ENCODE assay signal across 21 mouse cellular contexts in genomic region chr2:165907199-165907598, GRCm38 (mm10). TPM values are rescaled to one million over a fixed set of nuclear protein-coding genes. Genes with fewer than 3 reads are reported as not detected.
A peak's percentile ranks its signal among the peaks of the same experiment; 100 is the strongest.
DNase-seq lines count a peak whose midpoint lies in the region; ATAC-seq and TF ChIP-seq lines count a peak whose summit lies in the region.
"Had no signal": no experiment of that assay in that cellular context is flagged by ENCODE, and none has a peak within 500 bp of the region (broad histone marks: within the 10 kb centered on the region; RNA-seq: fewer than 3 reads in every experiment).

No protein-coding gene starts in this region.

- H3K36me3 ChIP-seq in forebrain, embryonic 10.5 days (replicated peaks), result no peaks in the 10 kb centered on the region
- no peaks in the 10 kb centered on the region for H3K36me3 ChIP-seq in forebrain, embryonic 14.5 days (ENCODE audit: control insufficient read depth, insufficient read depth, low read length)
- no peaks in the 10 kb centered on the region for H3K36me3 ChIP-seq in kidney, adult 2 months (ENCODE audit: control insufficient read depth, insufficient read depth, low read length)
- H3K36me3 ChIP-seq in lung, embryonic 14.5 days (ENCODE audit: insufficient read depth), result no peaks in the 10 kb centered on the region
- H3K36me3 ChIP-seq in limb, embryonic 10.5 days, result no peaks in the 10 kb centered on the region
- H3K36me3 ChIP-seq: embryonic facial prominence, embryonic 15.5 days; heart, embryonic 15.5 days; limb, embryonic 12.5 days; liver, embryonic 12.5 days; neural tube, embryonic 15.5 days had no signal

- no peaks in the 10 kb centered on the region for H3K27me3 ChIP-seq in forebrain, embryonic 10.5 days (ENCODE audit: poor library complexity, severe bottlenecking)
- H3K27me3 ChIP-seq in forebrain, embryonic 14.5 days (replicated peaks; ENCODE audit: control insufficient read depth, insufficient read depth, low read length), result no peaks in the 10 kb centered on the region
- no peaks in the 10 kb centered on the region for H3K27me3 ChIP-seq in kidney, adult 2 months (replicated peaks; ENCODE audit: control insufficient read depth, insufficient read depth, low read length)
- no peaks in the 10 kb centered on the region for H3K27me3 ChIP-seq in lung, embryonic 14.5 days (ENCODE audit: insufficient read depth, low read length)
- no peaks in the 10 kb centered on the region for H3K27me3 ChIP-seq in limb, embryonic 10.5 days (ENCODE audit: low read depth, poor library complexity, severe bottlenecking)
- H3K27me3 ChIP-seq: embryonic facial prominence, embryonic 15.5 days; heart, embryonic 15.5 days; limb, embryonic 12.5 days; neural tube, embryonic 15.5 days had no signal

- no peak overlapping the region for H3K4me3 ChIP-seq in forebrain, embryonic 10.5 days
- H3K4me3 ChIP-seq in forebrain, embryonic 14.5 days (ENCODE audit: low read depth, low read length), result no peak overlapping the region
- no peak overlapping the region for H3K4me3 ChIP-seq in kidney, adult 2 months (ENCODE audit: insufficient read depth, low read depth, low read length)
- no peak overlapping the region for H3K4me3 ChIP-seq in lung, embryonic 14.5 days (ENCODE audit: low read depth, low read length)
- no peak overlapping the region for H3K4me3 ChIP-seq in limb, embryonic 10.5 days
- H3K4me3 ChIP-seq: embryonic facial prominence, embryonic 15.5 days; heart, adult 2 months; heart, embryonic 15.5 days; limb, embryonic 12.5 days; liver, embryonic 12.5 days; neural tube, embryonic 15.5 days had no signal

- peaks cover 31% of the 10 kb centered on the region for H3K4me1 ChIP-seq in forebrain, embryonic 10.5 days
- 0 out of 2 replicates have a peak, but pooled peaks cover 2% of the 10 kb centered on the region for H3K4me1 ChIP-seq in forebrain, embryonic 14.5 days (ENCODE audit: control insufficient read depth, insufficient read depth, low read length)
- 0 out of 2 replicates have a peak, but pooled peaks cover 3% of the 10 kb centered on the region for H3K4me1 ChIP-seq in kidney, adult 2 months (ENCODE audit: control insufficient read depth, insufficient read depth, low read length)
- H3K4me1 ChIP-seq in lung, embryonic 14.5 days (ENCODE audit: insufficient read depth), result peaks cover 12% of the 10 kb centered on the region
- peaks cover 23% of the 10 kb centered on the region for H3K4me1 ChIP-seq in limb, embryonic 10.5 days

- no peak for TF ChIP-seq CTCF in kidney, adult 2 months (conservative IDR thresholded peaks at IDR 0.05; ENCODE audit: insufficient read depth, insufficient read length, low read depth, low read length)
- no peak for TF ChIP-seq CTCF in lung, embryonic 14.5 days (IDR thresholded peaks at IDR 0.05; ENCODE audit: low read depth)

- H3K4me2 ChIP-seq in forebrain, embryonic 14.5 days (ENCODE audit: low read length), result no peak overlapping the region
- H3K4me2 ChIP-seq in lung, embryonic 14.5 days, result no peak overlapping the region
- H3K4me2 ChIP-seq: heart, embryonic 15.5 days; limb, embryonic 12.5 days; liver, embryonic 12.5 days; neural tube, embryonic 15.5 days had no signal

- H3K27ac ChIP-seq in forebrain, embryonic 10.5 days, result peak overlapping the region; percentile 73; the same call in 1 of the 2 replicates
- H3K27ac ChIP-seq in forebrain, embryonic 14.5 days (ENCODE audit: low read depth, low read length), result no peak overlapping the region
- no peak overlapping the region for H3K27ac ChIP-seq in kidney, adult 2 months (ENCODE audit: insufficient read depth, low read depth, low read length)
- peak overlapping the region; percentile 77; the same call in 1 of the 2 replicates for H3K27ac ChIP-seq in lung, embryonic 14.5 days (ENCODE audit: low read depth)
- peak overlapping the region; percentile 17; the same call in 1 of the 2 replicates for H3K27ac ChIP-seq in limb, embryonic 10.5 days
- H3K27ac ChIP-seq: heart, adult 2 months; limb, embryonic 12.5 days; liver, embryonic 12.5 days; macrophage; neural tube, embryonic 15.5 days had no signal

- no peak for TF ChIP-seq POLR2A in kidney, adult 2 months (IDR thresholded peaks at IDR 0.05; ENCODE audit: low read depth, low read length)

- ATAC-seq in forebrain, embryonic 14.5 days, result no peak
- ATAC-seq in lung, embryonic 14.5 days (ENCODE audit: insufficient read depth), result no peak
- ATAC-seq: liver, embryonic 12.5 days had no signal

- H3K9me3 ChIP-seq in forebrain, embryonic 10.5 days, result no peaks in the 10 kb centered on the region
- no peaks in the 10 kb centered on the region for H3K9me3 ChIP-seq in forebrain, embryonic 14.5 days (replicated peaks; ENCODE audit: control insufficient read depth, low read length)
- no peaks in the 10 kb centered on the region for H3K9me3 ChIP-seq in lung, embryonic 14.5 days (ENCODE audit: low read depth, low read length)
- no peaks in the 10 kb centered on the region for H3K9me3 ChIP-seq in limb, embryonic 10.5 days (replicated peaks)
- H3K9me3 ChIP-seq: embryonic facial prominence, embryonic 15.5 days; heart, embryonic 15.5 days; limb, embryonic 12.5 days; liver, embryonic 12.5 days; neural tube, embryonic 15.5 days had no signal

- H3K9ac ChIP-seq in forebrain, embryonic 14.5 days (ENCODE audit: low read length), result no peak overlapping the region
- H3K9ac ChIP-seq in lung, embryonic 14.5 days, result no peak overlapping the region
- H3K9ac ChIP-seq: embryonic facial prominence, embryonic 15.5 days; heart, embryonic 15.5 days; limb, embryonic 12.5 days; liver, embryonic 12.5 days; neural tube, embryonic 15.5 days had no signal

- 64% methylated on average over 8 of the region's 8 CpGs for WGBS in forebrain, embryonic 10.5 days
- WGBS in forebrain, embryonic 14.5 days, result 70% methylated on average over 7 of the region's 8 CpGs
- 52% methylated on average over 8 of the region's 8 CpGs for WGBS in kidney, adult 2 months
- 48% methylated on average over 8 of the region's 8 CpGs for WGBS in lung, embryonic 14.5 days
- 48% methylated on average over 8 of the region's 8 CpGs for WGBS in limb, embryonic 10.5 days

- DNase-seq in forebrain, embryonic 10.5 days (ENCODE audit: extremely low spot score, low spot score), result no peak
- DNase-seq in forebrain, embryonic 14.5 days (ENCODE audit: low spot score), result no peak
- DNase-seq in kidney, adult 2 months, result peak; percentile 31
- DNase-seq in kidney, postnatal 25 days, result no peak
- no peak for DNase-seq in lung, embryonic 14.5 days
- DNase-seq in lung, postnatal 25 days (ENCODE audit: low spot score), result no peak
- DNase-seq in limb, embryonic 10.5 days (ENCODE audit: low spot score), result no peak
- no peak for DNase-seq in testis, postnatal 10 days (ENCODE audit: low spot score)
- DNase-seq: adrenal gland, postnatal 25 days; gastrocnemius, postnatal 25 days; heart, postnatal 36 days; lung, adult 2 months; thymus, adult 2 months; thymus, postnatal 4 days had no signal

RNA-seq across cellular contexts. Expression of gene Zmynd8, which starts 8.4 kb away (rescaled TPM):
- 60.2 and 64.4 TPM in 2 replicates for polyA plus RNA-seq in forebrain, embryonic 10.5 days (2016; fragmentation: Nextera tagmentation; extraction: Ambion mirVana)
- polyA plus RNA-seq in forebrain, embryonic 14.5 days (2014; fragmentation: Nextera tagmentation; extraction: Ambion mirVana), result 43.3 and 58.0 TPM in 2 replicates
- polyA plus RNA-seq in kidney, adult 2 months (2012; rRNA removed), result 27.7 and 29.0 TPM in 2 replicates
- 40.5 and 46.0 TPM in 2 replicates for polyA plus RNA-seq in lung, embryonic 14.5 days (2014; fragmentation: Nextera tagmentation; extraction: Ambion mirVana)
- 59.3 and 59.5 TPM in 2 replicates for polyA plus RNA-seq in limb, embryonic 10.5 days (2016; fragmentation: Nextera tagmentation; extraction: Ambion mirVana)

Comparison
In these comparisons a context has a peak if more than half of its experiments do, and no peak if none do; other contexts are left out.
1. H3K27ac ChIP-seq: peak in forebrain, embryonic 10.5 days (single experiment), lung, embryonic 14.5 days (single experiment) and limb, embryonic 10.5 days (single experiment); none in forebrain, embryonic 14.5 days (single experiment) and kidney, adult 2 months (single experiment).